Mouse (Mus musculus): Measurements from ENCODE around the gene Tle6. TPM values are rescaled to one million over a fixed set of nuclear protein-coding genes. Genes with fewer than 3 reads are reported as not detected.

The Tle6 gene
- total RNA-seq, 1 experiment = 22.0 TPM

DNA sequence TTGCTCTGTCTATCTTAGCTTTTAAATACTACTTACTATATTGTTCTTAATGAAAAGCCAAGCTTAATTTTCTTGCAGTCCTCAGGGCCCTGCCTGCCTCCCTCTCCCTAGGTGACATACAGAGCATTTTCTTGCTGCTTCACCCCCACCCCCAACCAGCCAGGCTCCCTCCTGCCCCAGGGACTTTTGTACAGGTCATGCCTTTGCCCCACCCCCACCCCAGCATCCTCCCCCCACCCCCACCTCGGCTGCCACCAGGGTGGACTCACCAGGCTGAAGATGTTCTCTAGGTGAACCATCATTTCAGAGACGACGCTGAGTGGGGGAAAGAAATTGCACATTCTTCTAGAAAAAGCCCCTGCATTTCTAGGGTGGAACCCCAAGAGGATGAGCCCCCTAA lies 2.5 kb downstream of the Tle6 start:
- TF ChIP-seq MAFK (IDR thresholded peaks at IDR 0.05; ENCODE audit: insufficient read depth, low read depth, low read length) (no peak), HCFC1 (IDR thresholded peaks at IDR 0.05; ENCODE audit: borderline replicate concordance, insufficient read depth, low read length) (no peak), ZNF384 (IDR thresholded peaks at IDR 0.05; ENCODE audit: low read depth, low read length) (no peak), CHD2 (IDR thresholded peaks at IDR 0.05; ENCODE audit: low read depth, low read length) (no peak), ZC3H11A (IDR thresholded peaks at IDR 0.05; ENCODE audit: borderline replicate concordance, low read depth, low read length) (no peak)
- peaks cover 16 to 51% of the 10 kb centered on the region in 2 experiments for H3K4me1 ChIP-seq (ENCODE audit: control insufficient read depth in 2 of 2, insufficient read depth in 2 of 2, low read length in 2 of 2, poor library complexity in 1 of 2)
- peak overlapping the region; percentile 33; the same call in 1 of the 2 replicates for H3K27ac ChIP-seq (ENCODE audit: insufficient read depth, low read depth, low read length, poor library complexity, severe bottlenecking)

DNA sequence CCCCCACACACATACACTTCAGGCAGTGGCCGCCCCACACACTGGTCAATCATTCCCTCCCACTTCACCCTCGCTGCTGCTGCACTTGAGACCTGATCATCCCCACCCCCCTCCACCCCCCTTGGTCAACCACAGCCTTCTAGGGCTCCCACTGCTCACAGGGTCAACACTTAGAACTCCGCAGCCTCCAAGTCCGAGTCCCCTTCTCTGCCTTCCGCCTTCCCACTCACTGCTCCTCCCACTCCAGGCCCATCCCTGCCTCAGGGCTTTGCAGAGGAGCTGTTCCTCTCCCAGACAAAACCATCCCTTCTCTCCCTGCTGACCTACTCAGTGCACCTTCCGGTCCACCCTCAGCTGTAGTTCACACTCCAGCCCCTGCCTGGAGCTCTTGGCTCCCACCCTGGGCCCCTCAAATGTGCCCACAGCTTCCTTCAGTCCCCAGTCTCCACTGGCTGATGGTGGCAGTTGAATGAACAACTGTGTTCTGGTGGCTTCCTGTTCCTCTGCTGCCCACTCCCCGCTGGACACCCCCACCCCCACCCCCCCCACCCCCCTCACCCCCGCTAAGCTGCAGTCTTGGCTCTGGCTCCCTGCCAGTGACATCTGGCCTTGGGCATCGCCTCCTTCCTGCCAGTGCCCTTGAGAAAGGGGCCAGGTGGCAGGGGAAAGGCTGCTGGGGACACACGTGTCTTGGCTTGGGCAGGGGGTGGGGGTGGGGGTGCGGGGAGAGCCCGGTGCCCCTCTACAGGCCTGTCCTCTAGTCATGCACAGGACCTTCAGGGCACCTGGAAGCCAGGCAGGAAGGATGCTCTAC lies 3.5 kb downstream of the Tle6 start:
- Histone ChIP-seq H3K4me1 (ENCODE audit: control insufficient read depth in 2 of 2, insufficient read depth in 2 of 2, low read length in 2 of 2, poor library complexity in 1 of 2) (peaks cover 16 to 51% of the 10 kb centered on the region in 2 experiments), H3K27ac (ENCODE audit: insufficient read depth, low read depth, low read length, poor library complexity, severe bottlenecking) (peak overlapping the region; percentile 21; the same call in 1 of the 2 replicates), H3K36me3 (ENCODE audit: control insufficient read depth, insufficient read depth, low read length, poor library complexity, severe bottlenecking) (no peaks in the 10 kb centered on the region), H3K4me3 (ENCODE audit: insufficient read depth in 1 of 2, low read depth in 1 of 2, low read length in 2 of 2, poor library complexity in 1 of 2, severe bottlenecking in 1 of 2) (peak overlapping the region in 1 of 2 experiments; percentile 27; a peak in 1 of 4 replicates), H3K9ac (ENCODE audit: insufficient read depth, low read depth, low read length, poor library complexity, severe bottlenecking) (0 out of 2 replicates have a peak overlapping the region, but pooled peaks have one; percentile 44), H3K9me3 (ENCODE audit: control insufficient read depth, insufficient read depth, low read depth, low read length) (no peaks in the 10 kb centered on the region)
- no peak for TF ChIP-seq ZC3H11A (IDR thresholded peaks at IDR 0.05; ENCODE audit: borderline replicate concordance, low read depth, low read length)
- TF ChIP-seq CHD2 (IDR thresholded peaks at IDR 0.05; ENCODE audit: low read depth, low read length) = no peak
- TF ChIP-seq ZNF384 (IDR thresholded peaks at IDR 0.05; ENCODE audit: low read depth, low read length) = no peak
- no peak for TF ChIP-seq MAFK (IDR thresholded peaks at IDR 0.05; ENCODE audit: insufficient read depth, low read depth, low read length)
- no peak for TF ChIP-seq HCFC1 (IDR thresholded peaks at IDR 0.05; ENCODE audit: borderline replicate concordance, insufficient read depth, low read length)
- in situ Hi-C loops (cut with MboI; ENCODE audit: low sequenced_read_pairs in 2 of 2, unreplicated experiment in 2 of 2) = no loop called here
- no peak for DNase-seq (ENCODE audit: low read depth, low spot score)

More for the DNA sequence above, 2.5 kb downstream of the Tle6 start:
- in situ Hi-C loops (cut with MboI; ENCODE audit: low sequenced_read_pairs in 2 of 2, unreplicated experiment in 2 of 2) = no loop called here
- H3K36me3 ChIP-seq (ENCODE audit: control insufficient read depth, insufficient read depth, low read length, poor library complexity, severe bottlenecking) = no peaks in the 10 kb centered on the region
- no peak overlapping the region for H3K9ac ChIP-seq (ENCODE audit: insufficient read depth, low read depth, low read length, poor library complexity, severe bottlenecking)
- H3K9me3 ChIP-seq (ENCODE audit: control insufficient read depth, insufficient read depth, low read depth, low read length) = no peaks in the 10 kb centered on the region
- no peak for DNase-seq (ENCODE audit: low read depth, low spot score)
- H3K4me3 ChIP-seq (ENCODE audit: insufficient read depth in 1 of 2, low read depth in 1 of 2, low read length in 2 of 2, poor library complexity in 1 of 2, severe bottlenecking in 1 of 2) = no peak overlapping the region

DNA sequence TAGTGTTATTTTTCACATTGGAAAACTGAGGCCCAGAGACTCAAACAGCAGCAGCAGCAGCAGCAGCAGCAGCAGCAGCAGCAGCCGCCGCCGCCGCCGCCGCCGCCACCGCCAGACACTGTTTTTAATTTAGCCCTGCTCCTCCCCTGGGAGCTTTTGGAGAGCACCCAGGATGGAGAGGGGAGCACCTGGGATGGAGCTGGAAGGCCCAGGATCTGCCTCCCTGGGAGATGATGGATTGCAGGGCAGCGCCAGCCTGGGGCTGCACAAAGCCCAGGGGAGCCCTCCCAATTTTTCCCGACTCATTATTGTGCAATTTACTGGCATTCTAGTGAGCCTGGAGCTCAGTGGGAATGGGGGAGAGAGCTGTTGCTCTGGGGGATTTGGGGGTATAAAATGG lies 4.3 kb downstream of the Tle6 start:
- no peaks in the 10 kb centered on the region for H3K36me3 ChIP-seq (ENCODE audit: control insufficient read depth, insufficient read depth, low read length, poor library complexity, severe bottlenecking)
- no peak for DNase-seq (ENCODE audit: low read depth, low spot score)
- in situ Hi-C loops (cut with MboI; ENCODE audit: low sequenced_read_pairs in 2 of 2, unreplicated experiment in 2 of 2) = no loop called here
- peak overlapping the region; percentile 21; the same call in 1 of the 2 replicates for H3K27ac ChIP-seq (ENCODE audit: insufficient read depth, low read depth, low read length, poor library complexity, severe bottlenecking)
- no peak overlapping the region; a peak in 1 of 4 replicates for H3K4me3 ChIP-seq (ENCODE audit: insufficient read depth in 1 of 2, low read depth in 1 of 2, low read length in 2 of 2, poor library complexity in 1 of 2, severe bottlenecking in 1 of 2)
- no peaks in the 10 kb centered on the region for H3K9me3 ChIP-seq (ENCODE audit: control insufficient read depth, insufficient read depth, low read depth, low read length)
- TF ChIP-seq ZNF384 (IDR thresholded peaks at IDR 0.05; ENCODE audit: low read depth, low read length) = no peak
- no peak for TF ChIP-seq CHD2 (IDR thresholded peaks at IDR 0.05; ENCODE audit: low read depth, low read length)
- no peak for TF ChIP-seq MAFK (IDR thresholded peaks at IDR 0.05; ENCODE audit: insufficient read depth, low read depth, low read length)
- no peak for TF ChIP-seq ZC3H11A (IDR thresholded peaks at IDR 0.05; ENCODE audit: borderline replicate concordance, low read depth, low read length)
- TF ChIP-seq HCFC1 (IDR thresholded peaks at IDR 0.05; ENCODE audit: borderline replicate concordance, insufficient read depth, low read length) = no peak
- peaks cover 16 to 52% of the 10 kb centered on the region in 2 experiments for H3K4me1 ChIP-seq (ENCODE audit: control insufficient read depth in 2 of 2, insufficient read depth in 2 of 2, low read length in 2 of 2, poor library complexity in 1 of 2)
- peak overlapping the region; percentile 35; the same call in 1 of the 2 replicates for H3K9ac ChIP-seq (ENCODE audit: insufficient read depth, low read depth, low read length, poor library complexity, severe bottlenecking)

DNA sequence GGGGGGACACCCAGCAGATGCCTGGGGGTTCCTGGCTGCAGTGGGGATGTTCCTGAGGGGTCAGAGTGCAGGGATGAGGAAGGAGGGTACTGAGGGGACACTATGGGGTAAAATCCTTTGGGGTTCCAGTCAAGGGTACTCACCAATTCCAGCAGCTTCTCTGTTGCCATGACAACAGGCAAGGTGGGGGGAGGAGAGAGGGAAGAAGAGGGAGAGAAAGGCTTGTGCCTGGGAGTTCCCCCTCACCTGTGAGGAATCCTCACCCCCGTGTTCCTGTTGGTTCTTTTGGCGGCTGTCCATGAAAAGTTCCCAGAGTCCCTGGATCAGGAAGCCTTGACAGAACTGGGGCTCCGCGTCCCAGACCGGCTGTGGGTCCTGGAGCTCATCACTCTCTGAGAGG lies 5.3 kb downstream of the Tle6 start:
- H3K27ac ChIP-seq (ENCODE audit: insufficient read depth, low read depth, low read length, poor library complexity, severe bottlenecking) = no peak overlapping the region
- DNase-seq (ENCODE audit: low read depth, low spot score) = no peak
- H3K9me3 ChIP-seq (ENCODE audit: control insufficient read depth, insufficient read depth, low read depth, low read length) = no peaks in the 10 kb centered on the region
- no peak overlapping the region for H3K9ac ChIP-seq (ENCODE audit: insufficient read depth, low read depth, low read length, poor library complexity, severe bottlenecking)
- H3K4me3 ChIP-seq (ENCODE audit: insufficient read depth in 1 of 2, low read depth in 1 of 2, low read length in 2 of 2, poor library complexity in 1 of 2, severe bottlenecking in 1 of 2) = no peak overlapping the region
- no peaks in the 10 kb centered on the region for H3K36me3 ChIP-seq (ENCODE audit: control insufficient read depth, insufficient read depth, low read length, poor library complexity, severe bottlenecking)
- TF ChIP-seq MAFK (IDR thresholded peaks at IDR 0.05; ENCODE audit: insufficient read depth, low read depth, low read length) (no peak), HCFC1 (IDR thresholded peaks at IDR 0.05; ENCODE audit: borderline replicate concordance, insufficient read depth, low read length) (no peak)
- in situ Hi-C loops (cut with MboI; ENCODE audit: low sequenced_read_pairs in 2 of 2, unreplicated experiment in 2 of 2) = no loop called here
- peaks cover 16 to 50% of the 10 kb centered on the region in 2 experiments for H3K4me1 ChIP-seq (ENCODE audit: control insufficient read depth in 2 of 2, insufficient read depth in 2 of 2, low read length in 2 of 2, poor library complexity in 1 of 2)
